Mouse (Mus musculus): ENCODE data around the gene Rexo2. TPM values are rescaled to one million over a fixed set of nuclear protein-coding genes. Genes with fewer than 3 reads are reported as not detected.

The Rexo2 gene
- polyA plus RNA-seq, 1 experiment from 2014 or later, result 87.6 TPM

DNA sequence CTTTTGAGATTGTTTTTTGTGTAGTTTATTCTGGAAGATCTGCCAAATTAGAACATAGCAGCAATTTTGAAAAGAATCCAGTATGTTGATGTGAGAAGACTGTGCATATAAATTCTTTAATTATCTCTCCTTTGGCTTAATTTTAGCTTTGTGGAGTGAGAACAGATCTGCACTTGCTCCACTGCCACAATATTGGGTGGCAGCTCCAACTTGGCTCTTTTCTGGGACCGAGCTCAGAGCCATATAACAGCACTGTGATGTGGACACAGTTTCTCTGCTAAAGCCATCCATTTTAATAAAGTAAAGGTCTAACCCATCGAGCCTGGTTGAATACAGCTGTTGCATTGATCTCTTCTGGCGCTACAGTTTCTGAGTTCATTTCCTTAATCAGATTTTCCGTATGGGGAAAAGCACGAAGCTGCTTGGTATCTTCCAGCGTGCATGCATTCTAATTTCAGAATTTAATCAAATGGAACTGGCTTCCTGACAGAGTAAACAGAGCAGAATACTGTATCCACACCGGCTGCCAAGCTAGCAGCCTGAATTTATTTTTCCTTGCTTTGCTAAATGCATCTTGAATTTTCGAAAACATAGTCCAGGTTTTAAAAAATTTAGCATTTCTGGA is 24.4 kb upstream of the Rexo2 start:
- H3K27ac ChIP-seq (ENCODE audit: low read depth, low read length), result no peak overlapping the region; the same call in 1 of the 2 replicates

DNA sequence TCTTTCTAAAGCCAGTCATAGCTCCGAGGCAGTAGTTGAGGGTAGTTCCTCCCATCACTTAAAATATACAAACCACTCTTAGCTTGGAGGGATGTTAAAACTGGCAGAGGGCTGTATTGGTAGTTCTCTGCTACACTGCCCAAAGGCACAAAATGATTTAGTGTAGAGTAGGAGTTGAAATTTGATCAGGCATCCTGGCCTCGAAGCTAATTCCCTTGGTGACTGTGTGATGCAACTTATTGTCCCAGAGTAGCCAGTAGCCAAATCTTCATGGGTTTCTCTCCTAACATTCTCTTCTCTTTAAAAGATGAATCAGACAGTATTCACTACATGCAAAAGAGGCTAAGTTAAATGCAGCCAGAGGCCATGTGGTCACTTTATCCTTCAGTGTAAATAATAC is 22.6 kb upstream of the Rexo2 start:
- ATAC-seq, result no peak
- no peak overlapping the region for H3K27ac ChIP-seq (ENCODE audit: low read depth, low read length)
- no peak for DNase-seq (ENCODE audit: low spot score)
- H3K4me1 ChIP-seq (ENCODE audit: control insufficient read depth, insufficient read depth, low read length), result no peaks in the 10 kb centered on the region
- WGBS, result 72% methylated on average over 2 of the region's 2 CpGs
- no peaks in the 10 kb centered on the region for H3K27me3 ChIP-seq (replicated peaks; ENCODE audit: control insufficient read depth, insufficient read depth, low read length)
- no peak overlapping the region for H3K9ac ChIP-seq (ENCODE audit: low read length)
- H3K4me2 ChIP-seq (ENCODE audit: low read length), result no peak overlapping the region
- H3K9me3 ChIP-seq (replicated peaks; ENCODE audit: control insufficient read depth, low read length), result no peaks in the 10 kb centered on the region
- H3K36me3 ChIP-seq (ENCODE audit: control insufficient read depth, insufficient read depth, low read length), result no peaks in the 10 kb centered on the region
- no peak overlapping the region for H3K4me3 ChIP-seq (ENCODE audit: low read depth, low read length)

More for the DNA sequence above, 24.4 kb upstream of the Rexo2 start:
- Histone ChIP-seq H3K4me1 (ENCODE audit: control insufficient read depth, insufficient read depth, low read length) (no peaks in the 10 kb centered on the region), H3K9ac (ENCODE audit: low read length) (no peak overlapping the region), H3K36me3 (ENCODE audit: control insufficient read depth, insufficient read depth, low read length) (no peaks in the 10 kb centered on the region), H3K9me3 (replicated peaks; ENCODE audit: control insufficient read depth, low read length) (no peaks in the 10 kb centered on the region), H3K4me2 (ENCODE audit: low read length) (no peak overlapping the region), H3K4me3 (ENCODE audit: low read depth, low read length) (no peak overlapping the region), H3K27me3 (replicated peaks; ENCODE audit: control insufficient read depth, insufficient read depth, low read length) (no peaks in the 10 kb centered on the region)
- 74% methylated on average over 8 of the region's 8 CpGs for WGBS
- ATAC-seq (no peak), DNase-seq (ENCODE audit: low spot score) (peak; percentile 42)

GRCm38 (mm10) chr9:48501192-48501591 is 20.8 kb upstream of the Rexo2 start:
- H3K4me2 ChIP-seq (ENCODE audit: low read length), result no peak overlapping the region
- H3K27me3 ChIP-seq (replicated peaks; ENCODE audit: control insufficient read depth, insufficient read depth, low read length), result no peaks in the 10 kb centered on the region
- H3K36me3 ChIP-seq (ENCODE audit: control insufficient read depth, insufficient read depth, low read length), result no peaks in the 10 kb centered on the region
- no peak overlapping the region for H3K9ac ChIP-seq (ENCODE audit: low read length)
- H3K4me3 ChIP-seq (ENCODE audit: low read depth, low read length), result no peak overlapping the region
- no peak overlapping the region for H3K27ac ChIP-seq (ENCODE audit: low read depth, low read length)
- no peaks in the 10 kb centered on the region for H3K9me3 ChIP-seq (replicated peaks; ENCODE audit: control insufficient read depth, low read length)
- H3K4me1 ChIP-seq (ENCODE audit: control insufficient read depth, insufficient read depth, low read length), result peaks cover 1% of the 10 kb centered on the region
- DNase-seq (ENCODE audit: low spot score) (no peak), ATAC-seq (no peak)
- 71% methylated on average over 7 of the region's 7 CpGs for WGBS

GRCm38 (mm10) chr9:48495548-48495932 is 15.1 kb upstream of the Rexo2 start:
- H3K4me1 ChIP-seq (ENCODE audit: control insufficient read depth, insufficient read depth, low read length), result peaks cover 15% of the 10 kb centered on the region
- ATAC-seq (peak; percentile 71; the same call in 1 of the 2 replicates), DNase-seq (ENCODE audit: low spot score) (no peak)
- H3K4me2 ChIP-seq (ENCODE audit: low read length), result peak overlapping the region; percentile 86
- 3% methylated on average over 34 of the region's 34 CpGs for WGBS
- H3K4me3 ChIP-seq (ENCODE audit: low read depth, low read length), result peak overlapping the region; percentile 86
- peaks cover 27% of the 10 kb centered on the region for H3K36me3 ChIP-seq (ENCODE audit: control insufficient read depth, insufficient read depth, low read length)
- peak overlapping the region; percentile 96 for H3K9ac ChIP-seq (ENCODE audit: low read length)
- no peaks in the 10 kb centered on the region for H3K27me3 ChIP-seq (replicated peaks; ENCODE audit: control insufficient read depth, insufficient read depth, low read length)
- H3K27ac ChIP-seq (ENCODE audit: low read depth, low read length), result peak overlapping the region; percentile 91
- no peaks in the 10 kb centered on the region for H3K9me3 ChIP-seq (replicated peaks; ENCODE audit: control insufficient read depth, low read length)

DNA sequence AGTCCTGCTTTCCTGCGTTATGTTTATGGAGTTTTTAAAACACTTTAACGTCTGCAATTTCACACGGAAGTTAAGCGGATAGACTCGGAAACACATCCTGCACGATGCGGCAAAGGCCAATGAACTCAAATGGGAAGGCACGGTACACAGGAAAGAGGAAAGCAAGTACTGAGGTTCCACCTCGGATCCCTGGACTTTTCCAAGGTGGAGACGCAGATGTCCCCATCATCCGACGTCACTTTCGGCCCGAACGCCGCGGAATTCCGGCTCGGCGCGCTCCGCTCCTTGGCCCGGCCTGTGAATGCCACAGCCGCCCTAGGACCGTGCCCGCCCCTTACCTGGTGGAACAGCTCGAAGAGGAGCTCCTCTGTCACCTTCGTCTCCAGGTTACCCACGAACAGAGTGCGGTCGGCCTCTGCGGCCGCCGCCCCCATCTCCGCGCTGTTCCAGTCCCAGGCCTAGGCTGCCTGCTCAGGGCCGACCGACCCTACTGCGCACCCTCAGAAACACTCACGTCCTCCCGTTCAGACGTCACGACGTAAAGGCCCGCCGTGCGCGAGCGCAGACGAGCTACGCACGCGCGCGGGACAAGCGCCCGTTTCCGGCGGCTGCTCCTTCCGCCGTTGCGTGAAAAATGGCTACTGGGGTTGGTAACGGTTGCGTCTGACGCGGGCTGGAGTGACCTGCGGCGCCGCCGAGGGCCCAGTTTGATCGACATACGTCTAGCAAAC is 14.6 kb upstream of the Rexo2 start, which contains the start of the genes Rbm7 and Gm5617:
TSS of gene Rbm7 (minus strand) at position 483 of the 731 bp plus-strand sequence.
TSS of gene Gm5617 (plus strand) at position 626 of the 731 bp plus-strand sequence.
- peak; percentile 100 for ATAC-seq
- H3K9ac ChIP-seq (ENCODE audit: low read length), result peak within 1 kb of the TSS; percentile 96
- H3K4me3 ChIP-seq (ENCODE audit: low read depth, low read length), result peak within 1 kb of the TSS; percentile 86
- H3K4me2 ChIP-seq (ENCODE audit: low read length), result peak within 1 kb of the TSS; percentile 86
- peaks cover 15% of the 10 kb centered on the region for H3K4me1 ChIP-seq (ENCODE audit: control insufficient read depth, insufficient read depth, low read length)
- H3K27me3 ChIP-seq (replicated peaks; ENCODE audit: control insufficient read depth, insufficient read depth, low read length), result no peaks in the 10 kb centered on the region
- H3K36me3 ChIP-seq (ENCODE audit: control insufficient read depth, insufficient read depth, low read length), result peaks cover 33% of the 10 kb centered on the region
- DNase-seq (ENCODE audit: low spot score), result peak; percentile 98
- H3K9me3 ChIP-seq (replicated peaks; ENCODE audit: control insufficient read depth, low read length), result no peaks in the 10 kb centered on the region
- WGBS, result under 1% methylated on average over 72 of the region's 72 CpGs
- H3K27ac ChIP-seq (ENCODE audit: low read depth, low read length), result peak within 1 kb of the TSS; percentile 91

- Histone ChIP-seq H3K9ac (ENCODE audit: low read length) (no peak overlapping the region), H3K27ac (ENCODE audit: low read depth, low read length) (no peak overlapping the region), H3K27me3 (replicated peaks; ENCODE audit: control insufficient read depth, insufficient read depth, low read length) (no peaks in the 10 kb centered on the region), H3K4me1 (ENCODE audit: control insufficient read depth, insufficient read depth, low read length) (peaks cover 3% of the 10 kb centered on the region; the same call in 1 of the 2 replicates), H3K4me3 (ENCODE audit: low read depth, low read length) (peak overlapping the region; percentile 78), H3K4me2 (ENCODE audit: low read length) (peak overlapping the region; percentile 88), H3K36me3 (ENCODE audit: control insufficient read depth, insufficient read depth, low read length) (peaks cover 9% of the 10 kb centered on the region), H3K9me3 (replicated peaks; ENCODE audit: control insufficient read depth, low read length) (no peaks in the 10 kb centered on the region)
- WGBS, result 31% methylated on average over 20 of the region's 20 CpGs
- DNase-seq (ENCODE audit: low spot score), result peak; percentile 4
- no peak for ATAC-seq
These were observed 1.1 kb upstream of the Rexo2 start for GRCm38 (mm10) chr9:48481214-48482134.

DNA sequence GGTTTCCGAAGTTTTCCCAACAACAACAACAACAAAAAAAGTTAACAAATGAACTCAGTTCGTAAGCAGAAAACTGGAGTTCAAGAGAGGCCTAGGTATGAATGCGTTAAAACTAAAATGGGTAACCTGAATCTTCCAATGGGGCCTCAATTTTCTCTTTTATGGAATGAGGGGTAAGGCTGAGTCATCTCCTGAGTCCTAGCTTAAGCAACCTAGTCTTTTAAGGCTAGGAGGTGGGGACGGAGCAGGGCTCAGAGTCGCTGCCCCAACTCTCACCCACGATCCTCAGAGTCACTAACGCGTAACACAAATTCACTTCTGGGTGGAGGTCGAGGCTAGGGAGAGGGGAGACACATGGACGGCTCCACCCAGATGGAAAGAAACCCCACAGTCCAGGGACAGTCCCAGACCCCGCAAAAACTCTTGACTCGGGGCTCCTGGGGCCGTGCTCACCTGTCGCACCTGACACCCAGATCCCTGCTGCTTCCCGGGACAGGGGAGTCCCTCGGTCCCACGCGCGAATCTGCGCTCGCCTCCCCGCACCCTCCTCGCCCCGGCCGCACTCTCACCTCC is 499 bp downstream of the Rexo2 start:
- Histone ChIP-seq H3K4me1 (ENCODE audit: control insufficient read depth, insufficient read depth, low read length) (peaks cover 3% of the 10 kb centered on the region; the same call in 1 of the 2 replicates), H3K9me3 (replicated peaks; ENCODE audit: control insufficient read depth, low read length) (no peaks in the 10 kb centered on the region), H3K9ac (ENCODE audit: low read length) (peak overlapping the region; percentile 78), H3K4me2 (ENCODE audit: low read length) (peak overlapping the region; percentile 88), H3K36me3 (ENCODE audit: control insufficient read depth, insufficient read depth, low read length) (peaks cover 9% of the 10 kb centered on the region; the same call in 1 of the 2 replicates), H3K4me3 (ENCODE audit: low read depth, low read length) (peak overlapping the region; percentile 78), H3K27ac (ENCODE audit: low read depth, low read length) (no peak overlapping the region), H3K27me3 (replicated peaks; ENCODE audit: control insufficient read depth, insufficient read depth, low read length) (no peaks in the 10 kb centered on the region)
- DNase-seq (ENCODE audit: low spot score) (no peak), ATAC-seq (peak; percentile 63)
- WGBS, result 6% methylated on average over 25 of the region's 25 CpGs

DNA sequence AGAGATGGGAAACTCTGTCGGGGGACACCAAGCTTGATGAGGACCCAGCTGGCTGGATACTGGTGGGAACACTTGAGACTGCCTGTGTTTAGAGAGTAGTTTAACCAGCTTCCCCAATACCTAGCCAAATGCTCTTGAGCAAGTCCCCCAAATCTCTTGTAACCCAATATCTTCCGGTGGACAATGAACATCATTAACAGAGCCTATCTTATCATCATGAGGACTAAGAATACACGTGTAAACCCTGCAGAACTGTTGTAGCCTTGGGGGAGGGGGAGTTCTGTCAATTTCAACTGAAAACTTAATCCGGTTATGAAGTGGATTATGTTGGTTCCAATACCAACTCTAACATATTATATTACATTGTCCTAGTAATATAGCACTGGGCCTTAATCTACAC is 1.6 kb downstream of the Rexo2 start:
- peaks cover 3% of the 10 kb centered on the region; the same call in 1 of the 2 replicates for H3K4me1 ChIP-seq (ENCODE audit: control insufficient read depth, insufficient read depth, low read length)
- H3K4me3 ChIP-seq (ENCODE audit: low read depth, low read length), result no peak overlapping the region
- no peak overlapping the region for H3K4me2 ChIP-seq (ENCODE audit: low read length)
- no peaks in the 10 kb centered on the region for H3K9me3 ChIP-seq (replicated peaks; ENCODE audit: control insufficient read depth, low read length)
- H3K27ac ChIP-seq (ENCODE audit: low read depth, low read length), result no peak overlapping the region
- H3K36me3 ChIP-seq (ENCODE audit: control insufficient read depth, insufficient read depth, low read length), result 0 out of 2 replicates have a peak, but pooled peaks cover 7% of the 10 kb centered on the region
- ATAC-seq, result no peak
- WGBS, result 92% methylated on average over 4 of the region's 4 CpGs
- H3K27me3 ChIP-seq (replicated peaks; ENCODE audit: control insufficient read depth, insufficient read depth, low read length), result no peaks in the 10 kb centered on the region
- DNase-seq (ENCODE audit: low spot score), result no peak
- H3K9ac ChIP-seq (ENCODE audit: low read length), result no peak overlapping the region

Measured in forebrain, embryonic 14.5 days (tissue).